Mouse (Mus musculus): ENCODE measurements around the gene Pik3ca.
"Not testable (repeated sequence)": the region's sequence is repeated elsewhere in the genome, so short reads cannot be mapped to it uniquely, and the experiment has no call there.

Pik3ca gene

DNA sequence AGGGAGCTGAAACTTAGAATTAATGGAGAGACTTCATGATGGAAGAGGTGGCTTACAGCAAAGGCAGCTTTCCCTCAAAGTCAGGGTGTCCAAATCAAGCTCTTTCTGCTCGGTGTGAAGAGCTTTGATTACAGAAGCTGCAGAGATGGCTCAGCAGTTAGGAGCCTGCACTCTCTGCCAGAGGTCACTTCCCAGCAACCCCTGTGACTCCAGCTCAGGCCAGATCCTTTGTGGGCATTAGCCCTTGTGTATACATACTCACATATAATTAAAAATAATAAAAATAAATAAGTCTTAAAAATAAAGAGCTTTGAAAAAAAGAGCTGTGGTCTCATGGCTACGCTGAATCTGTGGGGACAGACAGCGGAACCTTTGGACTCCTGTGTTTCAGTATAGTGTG, 4.1 kb downstream of the Pik3ca start:
- DNase-seq (ENCODE audit: low spot score in 2 of 2), result no peak

DNA sequence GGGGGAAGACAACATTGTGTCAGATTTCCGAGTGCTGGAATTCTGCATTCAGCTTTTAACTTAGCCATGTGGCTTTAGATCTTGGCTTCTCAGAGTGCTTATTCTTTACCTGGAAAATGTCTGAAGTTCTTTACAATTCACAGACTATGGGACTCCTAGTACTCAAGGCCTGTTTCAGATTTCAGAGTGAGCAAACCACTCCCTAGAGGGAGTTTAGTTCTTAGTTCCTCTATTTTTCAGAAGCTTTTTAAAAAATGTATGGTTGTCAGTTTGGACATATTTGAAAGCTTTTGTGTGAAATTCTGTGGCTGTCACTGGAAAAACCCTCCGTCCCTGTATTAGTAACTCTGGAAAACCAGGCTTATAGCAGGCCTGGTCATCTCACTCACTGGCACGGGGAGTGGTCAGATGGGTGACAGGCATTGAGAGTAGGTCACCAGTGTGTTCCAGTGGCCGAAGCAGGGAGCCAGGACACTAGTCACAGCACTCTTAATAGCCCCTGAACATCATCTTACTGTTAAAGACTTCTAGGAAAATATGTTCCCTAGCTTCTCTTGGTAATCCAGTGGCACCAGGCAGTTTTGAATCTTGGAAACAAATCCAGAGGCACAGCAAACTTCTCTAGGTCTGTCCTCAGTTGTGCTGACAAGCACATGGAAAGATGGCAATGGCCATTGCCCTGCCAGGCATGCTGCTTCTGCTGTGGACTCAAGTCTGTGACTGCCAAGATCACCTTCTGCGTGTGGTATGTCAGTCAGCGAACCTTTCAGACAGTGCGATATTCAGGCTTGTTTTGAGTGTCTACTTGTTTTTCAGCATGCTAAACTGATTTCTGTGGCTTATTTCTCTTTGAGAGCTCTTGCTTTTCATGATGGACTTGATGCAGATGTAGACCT, 5.8 kb downstream of the Pik3ca start:
- DNase-seq (ENCODE audit: low spot score in 2 of 2), result no peak

DNA sequence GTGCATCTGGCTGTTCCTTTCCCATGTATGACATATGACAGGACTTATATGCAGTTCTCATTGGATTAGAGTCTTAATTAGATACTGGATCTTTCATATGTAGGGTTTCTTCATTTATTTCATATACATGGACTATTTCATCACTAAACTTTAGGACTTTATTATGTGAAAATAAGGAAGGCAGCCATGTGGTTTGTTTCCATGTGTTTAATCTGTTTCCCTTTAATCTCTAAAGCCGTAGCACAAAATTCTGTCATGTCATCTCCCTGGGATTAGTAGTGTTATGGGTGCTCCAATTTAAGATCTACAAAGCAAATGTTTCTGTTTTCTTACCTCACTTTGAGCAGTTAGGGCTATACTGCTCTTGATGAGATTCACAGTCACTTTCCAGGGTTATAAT, 8.2 kb downstream of the Pik3ca start:
- DNase-seq (ENCODE audit: low spot score in 2 of 2), result no peak

DNA sequence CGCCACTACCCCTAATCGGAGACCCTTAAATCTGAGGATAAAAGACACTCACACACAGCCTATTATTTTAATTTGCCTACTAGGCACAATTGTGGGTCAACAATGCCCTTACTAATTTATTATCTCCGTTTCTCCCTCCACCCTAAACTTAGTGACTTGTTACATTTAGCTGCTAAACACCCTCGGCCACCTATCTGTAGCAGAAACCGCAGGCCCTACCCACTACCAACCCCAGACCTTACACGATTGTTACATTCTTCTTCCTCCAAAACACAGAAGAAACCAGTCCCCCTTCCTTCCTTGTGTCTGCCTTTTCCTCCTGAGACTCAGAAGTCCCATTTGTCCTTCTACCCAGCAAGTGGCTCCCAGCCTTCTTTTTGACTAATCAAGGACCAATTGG, 9.3 kb downstream of the Pik3ca start:
- DNase-seq (ENCODE audit: low spot score in 2 of 2), result no peak

DNA sequence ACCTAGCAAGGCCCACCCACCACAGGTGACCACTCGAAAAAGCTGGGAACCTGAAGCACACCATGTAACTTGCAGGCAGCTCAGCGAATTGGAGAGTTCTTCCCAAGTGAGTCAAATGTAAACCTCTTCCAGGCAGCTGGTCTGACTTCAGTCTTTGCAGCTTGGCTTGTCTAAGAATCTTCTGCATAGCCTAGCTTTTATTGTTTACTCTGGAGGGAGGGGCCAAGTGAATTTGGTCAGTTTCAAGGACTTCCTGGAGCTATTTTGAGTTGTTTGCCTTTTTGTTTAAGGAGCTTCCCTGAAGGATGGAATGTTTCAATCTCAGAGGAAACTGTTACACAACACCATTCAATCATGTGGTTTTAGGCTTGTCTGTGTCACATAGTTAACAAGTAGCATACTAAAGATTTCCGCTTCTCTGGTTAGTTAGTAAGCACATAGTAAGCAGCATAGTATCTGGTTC, 11.4 kb downstream of the Pik3ca start:
- DNase-seq (ENCODE audit: low spot score in 2 of 2), result no peak

DNA sequence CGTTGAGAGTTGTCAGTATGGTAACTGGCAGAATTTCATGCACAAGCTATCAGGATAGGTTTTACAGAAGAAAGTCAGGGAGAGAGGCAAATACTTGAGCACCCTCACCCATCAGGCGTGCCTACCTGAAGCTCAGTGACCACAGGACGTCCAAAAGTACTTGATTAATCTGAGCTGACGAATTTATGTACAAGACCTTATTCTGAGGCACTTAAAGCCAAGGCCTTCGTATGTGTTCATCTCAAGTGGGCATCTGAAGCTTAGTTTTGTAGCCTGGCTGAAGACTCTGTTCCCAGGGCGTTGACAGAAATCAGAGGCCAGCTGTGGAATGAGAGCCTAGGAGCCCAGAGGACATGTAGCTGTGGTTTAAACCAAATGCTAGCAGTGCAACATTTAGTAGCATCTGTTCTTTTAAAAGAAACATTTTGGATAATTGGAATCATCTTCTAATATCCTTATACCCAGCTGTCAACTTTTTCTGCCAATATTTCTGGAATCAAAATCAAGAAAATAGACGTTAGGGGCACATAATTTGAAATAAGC, 15.1 kb downstream of the Pik3ca start:
- no peak for DNase-seq (ENCODE audit: low spot score in 2 of 2)

DNA sequence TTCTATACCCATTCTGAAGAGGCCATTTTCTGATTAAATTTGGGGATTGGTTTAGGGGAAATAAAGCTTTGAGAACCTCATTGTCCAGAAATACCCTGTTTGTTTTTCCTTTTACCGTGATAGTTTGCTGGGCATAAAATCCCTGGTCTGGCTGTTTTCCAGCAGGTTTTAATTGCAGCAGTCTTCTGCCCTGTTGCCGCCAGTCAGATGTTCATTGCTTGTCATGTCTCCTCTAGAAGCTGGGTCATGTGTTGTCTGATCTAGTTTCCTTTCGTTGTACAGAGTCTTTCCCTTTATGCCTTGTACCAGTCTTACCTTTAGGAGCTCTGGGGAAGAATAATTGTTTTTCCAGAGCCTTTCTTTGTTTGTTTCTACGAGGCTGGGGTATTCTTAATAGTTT, 16.9 kb downstream of the Pik3ca start:
- no peak for DNase-seq (ENCODE audit: low spot score in 2 of 2)

DNA sequence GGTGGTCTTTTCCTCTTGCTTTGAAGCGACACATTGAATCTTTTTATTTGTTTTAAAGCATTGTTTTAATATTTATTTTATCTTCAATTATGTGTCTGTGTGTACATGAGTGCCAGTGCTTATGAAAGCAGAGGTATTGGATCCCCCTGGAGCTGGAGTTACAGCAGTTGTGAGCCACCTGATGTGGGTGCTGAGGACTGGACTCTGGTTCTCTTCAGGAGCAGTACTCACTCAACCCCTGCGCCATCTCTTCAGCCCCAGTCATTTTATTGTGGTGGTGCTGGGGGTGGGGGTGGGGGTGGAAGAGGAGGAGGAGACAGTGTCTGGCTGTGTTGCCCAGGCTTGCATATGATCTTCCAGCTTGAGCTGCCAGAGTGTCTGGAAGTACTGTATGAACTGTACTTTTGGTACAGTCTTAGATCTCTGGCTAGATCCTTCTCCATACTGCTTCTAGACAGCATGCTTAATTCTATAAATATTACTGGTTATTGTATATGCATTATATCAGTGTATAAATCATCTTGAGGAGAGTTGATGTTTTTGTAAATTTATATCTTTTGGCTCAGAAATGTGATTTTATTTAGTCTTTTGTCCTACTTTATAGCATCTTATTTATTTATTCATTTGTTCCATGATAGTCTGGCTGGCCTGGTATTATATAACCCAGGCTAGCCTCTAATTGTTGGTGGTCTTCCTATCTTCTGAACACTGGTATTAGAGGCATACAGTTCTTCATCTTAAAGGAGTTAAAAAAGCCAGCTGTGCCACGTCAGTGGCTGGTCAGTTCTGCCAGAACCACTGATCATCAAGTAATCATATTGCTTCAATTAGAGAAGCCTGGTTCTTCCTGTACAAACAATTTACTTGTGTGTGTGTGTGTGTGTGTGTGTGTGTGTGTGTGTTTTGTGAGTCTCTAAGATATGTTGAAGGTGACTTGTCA, 18.2 kb downstream of the Pik3ca start:
- DNase-seq (ENCODE audit: low spot score in 2 of 2), result no peak

DNA sequence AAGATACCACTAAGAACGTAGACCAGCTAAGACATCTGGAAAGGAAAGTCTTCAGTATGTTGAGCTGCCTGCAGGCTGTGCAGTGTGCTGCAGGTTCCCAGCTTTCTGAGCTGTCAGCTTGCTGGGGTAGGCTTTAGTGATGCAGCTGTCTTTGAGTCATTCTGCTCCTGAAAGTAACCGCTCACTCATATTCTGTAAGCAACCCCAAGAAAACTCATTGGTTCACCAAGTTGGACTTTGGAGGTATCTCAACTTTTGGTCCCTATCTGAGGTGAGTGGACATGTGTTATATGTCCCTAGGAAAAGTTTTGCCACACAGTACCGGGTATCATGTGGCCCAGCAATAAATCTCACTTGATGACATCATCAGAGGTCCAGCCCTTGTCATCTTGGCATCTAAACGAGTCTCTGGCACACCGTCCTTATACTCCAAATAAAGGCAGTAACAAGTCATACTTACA, 20.3 kb downstream of the Pik3ca start:
- no peak for DNase-seq (ENCODE audit: low spot score in 2 of 2)

DNA sequence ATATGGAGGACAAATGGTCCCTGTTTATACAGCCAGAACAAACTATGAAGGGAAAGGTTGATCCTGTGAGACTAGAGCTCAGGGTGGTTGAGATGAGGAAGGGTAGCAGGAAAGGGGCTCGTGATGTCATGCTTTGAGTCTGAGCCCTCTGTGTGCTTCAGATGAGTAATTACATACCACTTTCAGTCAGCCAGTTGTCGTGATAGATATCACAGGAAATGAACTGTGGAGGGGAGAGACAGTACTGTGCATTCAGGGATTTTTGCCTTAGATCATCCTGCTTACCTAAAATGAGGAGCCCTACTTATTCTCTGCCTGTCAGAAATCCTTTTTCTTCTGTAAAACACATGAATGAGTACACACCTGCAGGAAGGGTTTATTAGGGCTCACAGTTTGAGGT, 22.4 kb downstream of the Pik3ca start:
- DNase-seq (ENCODE audit: low spot score in 2 of 2), result no peak

DNA sequence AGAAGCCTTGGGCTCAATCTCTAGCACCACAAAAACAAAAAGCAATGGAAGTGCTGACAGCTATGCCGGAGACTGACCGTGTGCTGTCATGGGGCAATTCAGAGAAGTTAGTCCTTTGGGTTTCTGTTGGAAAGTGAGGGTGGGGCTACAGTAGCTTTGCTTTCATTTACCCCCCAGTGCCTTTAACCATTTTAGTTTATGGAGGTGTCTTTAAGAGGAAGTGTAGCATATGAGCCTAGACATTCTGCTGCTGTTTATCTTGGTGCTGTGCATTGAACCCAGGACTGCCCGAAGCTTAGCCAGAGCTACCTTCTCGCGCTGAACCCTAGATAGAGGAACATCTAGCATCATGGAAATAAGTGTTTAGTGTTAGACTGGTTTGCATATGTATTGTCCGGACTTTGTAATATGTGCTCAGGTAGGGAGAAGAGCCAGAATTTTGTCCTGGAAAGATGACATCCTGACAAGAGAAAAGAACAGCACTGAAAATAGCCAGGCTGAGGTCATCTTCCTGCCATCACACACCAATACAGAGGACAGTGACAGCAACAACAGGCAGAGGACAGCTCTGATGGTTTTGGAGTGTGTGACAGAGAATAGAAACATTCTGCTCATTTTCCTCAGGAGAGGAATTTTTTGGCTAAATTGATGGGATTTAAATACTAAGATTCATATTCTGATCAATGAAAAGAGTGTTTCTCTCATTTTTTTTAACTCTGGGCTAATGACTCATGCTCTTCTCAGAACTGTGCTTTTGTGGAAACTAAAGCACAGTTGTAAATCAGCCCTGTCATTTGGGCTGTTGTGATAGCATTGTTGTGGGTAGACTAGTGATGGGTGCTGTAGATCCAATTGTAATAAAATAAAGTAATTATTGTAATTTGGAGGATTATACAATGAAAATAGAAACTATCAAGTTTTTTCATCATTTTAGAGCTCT, 23.9 kb downstream of the Pik3ca start:
- no peak for DNase-seq (ENCODE audit: low spot score in 2 of 2)

DNA sequence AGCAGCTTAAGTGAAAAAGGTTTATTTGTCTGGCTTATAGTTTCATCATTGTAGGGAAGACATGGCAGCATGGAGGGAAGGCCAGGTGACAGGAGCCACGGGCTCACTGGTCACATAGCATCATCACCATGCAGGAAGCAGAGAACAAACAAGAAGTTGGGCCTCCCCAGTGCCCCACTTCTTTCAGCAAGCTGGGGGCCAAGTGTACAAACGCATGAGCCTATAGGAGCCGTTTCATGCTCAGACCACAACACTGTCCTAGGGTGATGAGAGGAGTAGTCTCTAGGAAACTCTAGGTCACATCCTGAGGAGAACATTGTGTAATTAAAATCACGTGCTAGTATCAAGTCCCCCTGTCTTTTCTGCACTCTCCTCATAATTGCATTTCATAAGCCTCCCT, 30.2 kb downstream of the Pik3ca start:
- no peak for DNase-seq (ENCODE audit: low spot score in 2 of 2)

DNA sequence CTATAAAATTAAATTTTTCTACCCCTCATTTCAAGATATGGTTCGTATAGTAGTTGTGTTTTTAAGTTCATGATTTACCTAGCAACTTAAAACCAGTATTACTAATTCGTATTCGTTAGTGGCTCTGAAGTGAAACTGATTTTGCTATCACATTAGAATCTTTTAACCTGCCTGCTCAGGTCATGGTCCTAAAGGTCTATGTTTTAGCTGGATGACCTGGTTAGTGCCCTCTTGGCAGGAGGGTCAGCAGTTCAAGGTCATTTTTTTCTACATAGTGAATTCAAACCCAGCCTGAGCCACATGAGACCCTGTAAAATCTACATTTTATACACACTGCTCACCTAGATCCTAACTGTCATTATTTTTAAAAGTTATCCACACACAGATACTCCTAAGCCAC, 30.9 kb downstream of the Pik3ca start:
- no peak for DNase-seq (ENCODE audit: low spot score in 2 of 2)

DNA sequence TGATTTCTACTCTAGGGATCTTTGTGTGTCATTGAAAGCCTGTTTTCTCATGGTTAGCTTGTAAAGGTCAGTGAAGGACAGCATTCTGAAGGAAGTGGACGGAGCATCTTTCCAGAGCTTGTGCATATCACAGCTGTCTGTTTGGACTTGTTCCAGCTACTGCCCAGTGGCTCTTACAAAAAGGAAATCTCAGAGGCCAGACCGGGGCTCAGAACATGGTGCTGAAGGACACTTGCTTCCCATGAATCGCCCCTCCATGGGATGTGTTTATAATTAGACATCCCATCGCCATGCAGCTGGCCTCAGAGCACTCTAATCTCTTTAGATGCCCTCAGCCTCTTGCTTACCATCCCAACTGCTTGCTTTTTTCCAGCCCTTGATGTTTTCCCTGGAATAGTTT, 31.4 kb downstream of the Pik3ca start:
- DNase-seq (ENCODE audit: low spot score in 2 of 2), result no peak

DNA sequence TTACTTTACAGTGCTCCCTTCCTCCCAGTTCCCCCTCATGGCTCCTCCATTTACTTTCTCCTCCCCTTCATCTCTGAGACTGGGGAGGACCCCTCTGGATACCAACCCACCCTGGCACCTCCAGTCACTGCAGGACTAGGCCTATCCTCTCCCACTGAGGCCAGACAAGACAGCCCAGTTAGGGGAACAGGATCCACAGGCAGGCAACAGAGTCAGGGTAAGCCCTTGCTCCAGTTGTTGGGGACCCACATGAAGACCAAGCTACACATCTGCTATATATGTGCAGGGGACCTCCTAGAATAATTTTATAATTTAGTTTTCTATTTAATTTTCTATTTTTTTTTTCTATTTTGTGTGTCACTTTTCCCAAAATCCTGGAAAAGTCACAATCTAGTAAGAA, 31.9 kb downstream of the Pik3ca start:
- not testable (repeated sequence) for DNase-seq (ENCODE audit: low spot score in 2 of 2)

DNA sequence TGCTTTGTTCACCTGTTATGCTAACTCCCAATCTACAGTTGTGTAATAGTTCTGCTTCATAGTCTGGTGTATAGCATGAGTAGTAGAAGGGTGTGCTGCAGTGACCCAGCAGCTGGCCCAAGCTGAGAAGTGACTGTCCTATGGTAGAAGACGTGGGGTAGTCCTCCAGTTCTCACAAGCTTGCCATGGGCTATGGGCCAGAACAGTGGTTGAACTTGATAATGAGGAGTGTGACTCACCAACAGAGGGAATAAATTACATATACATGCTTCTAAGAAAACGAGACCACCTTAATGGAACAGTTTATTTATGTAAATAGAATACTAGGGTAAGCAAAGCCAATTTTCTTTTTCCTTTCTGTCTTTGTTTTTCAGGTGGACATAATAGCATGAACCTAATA, 32.9 kb downstream of the Pik3ca start:
- no peak for DNase-seq (ENCODE audit: low spot score in 2 of 2)

DNA sequence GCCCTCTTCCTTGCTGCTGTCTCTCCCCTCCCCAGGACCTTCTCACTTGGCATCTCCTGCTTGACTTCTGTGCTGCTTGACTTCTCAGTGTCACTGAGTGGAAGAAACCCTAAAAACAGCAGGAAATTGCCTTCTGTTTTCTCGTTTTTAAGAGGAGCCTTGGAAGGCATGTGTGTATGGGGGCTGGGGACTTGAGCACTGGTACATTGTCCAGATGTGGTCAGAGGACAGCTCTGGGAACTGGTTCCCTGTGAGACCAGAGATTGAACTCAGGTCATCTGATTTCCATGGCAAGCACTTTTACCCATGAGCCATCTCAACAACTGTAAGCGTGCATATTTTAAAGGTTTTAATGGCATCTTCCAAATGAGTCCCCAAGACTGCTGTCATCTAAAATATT, 36.5 kb downstream of the Pik3ca start:
- DNase-seq (ENCODE audit: low spot score in 2 of 2), result no peak

DNA sequence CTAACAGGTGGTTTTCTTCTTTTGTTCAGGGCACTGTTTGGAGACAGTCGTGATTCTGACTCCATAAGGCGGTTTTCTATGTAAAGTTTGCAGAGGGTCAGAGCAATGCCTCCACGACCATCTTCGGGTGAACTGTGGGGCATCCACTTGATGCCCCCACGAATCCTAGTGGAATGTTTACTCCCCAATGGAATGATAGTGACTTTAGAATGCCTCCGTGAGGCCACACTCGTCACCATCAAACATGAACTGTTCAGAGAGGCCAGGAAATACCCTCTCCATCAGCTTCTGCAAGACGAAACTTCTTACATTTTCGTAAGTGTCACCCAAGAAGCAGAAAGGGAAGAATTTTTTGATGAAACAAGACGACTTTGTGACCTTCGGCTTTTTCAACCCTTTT, 38.6 kb downstream of the Pik3ca start:
- DNase-seq (ENCODE audit: low spot score in 2 of 2), result no peak

DNA sequence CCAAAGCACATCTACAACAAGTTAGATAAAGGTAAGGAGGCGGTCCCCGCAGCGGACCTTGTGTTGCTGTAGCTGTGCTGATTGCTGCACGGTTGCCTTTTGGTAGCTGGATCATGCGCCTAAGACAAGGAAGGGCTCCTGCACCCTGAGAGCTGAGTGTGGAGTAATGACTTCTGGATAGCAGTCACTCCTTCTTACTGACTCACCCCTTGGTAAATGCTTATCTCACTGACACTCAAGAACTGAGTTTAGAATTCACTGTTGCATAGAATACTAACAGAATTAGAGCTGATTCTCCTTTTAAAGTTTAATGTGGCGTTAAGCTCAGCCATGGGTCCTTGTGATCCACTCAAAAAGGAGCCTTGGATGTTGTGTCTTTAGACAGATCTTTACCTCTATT, 39.8 kb downstream of the Pik3ca start:
- no peak for DNase-seq (ENCODE audit: low spot score in 2 of 2)

DNA sequence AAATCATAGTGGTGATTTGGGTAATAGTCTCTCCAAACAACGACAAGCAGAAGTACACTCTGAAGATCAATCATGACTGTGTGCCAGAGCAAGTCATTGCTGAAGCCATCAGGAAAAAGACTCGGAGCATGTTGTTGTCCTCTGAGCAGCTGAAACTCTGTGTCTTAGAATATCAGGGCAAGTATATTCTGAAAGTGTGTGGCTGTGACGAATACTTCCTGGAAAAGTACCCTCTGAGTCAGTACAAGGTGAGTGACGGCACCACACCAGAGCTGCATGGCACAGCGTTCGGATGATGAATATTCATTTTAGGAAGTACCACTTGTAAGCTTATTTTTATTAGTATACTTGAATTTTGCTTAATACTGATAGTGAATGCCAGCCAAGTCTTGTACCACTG, 40.3 kb downstream of the Pik3ca start:
- DNase-seq (ENCODE audit: low spot score in 2 of 2), result no peak

DNA sequence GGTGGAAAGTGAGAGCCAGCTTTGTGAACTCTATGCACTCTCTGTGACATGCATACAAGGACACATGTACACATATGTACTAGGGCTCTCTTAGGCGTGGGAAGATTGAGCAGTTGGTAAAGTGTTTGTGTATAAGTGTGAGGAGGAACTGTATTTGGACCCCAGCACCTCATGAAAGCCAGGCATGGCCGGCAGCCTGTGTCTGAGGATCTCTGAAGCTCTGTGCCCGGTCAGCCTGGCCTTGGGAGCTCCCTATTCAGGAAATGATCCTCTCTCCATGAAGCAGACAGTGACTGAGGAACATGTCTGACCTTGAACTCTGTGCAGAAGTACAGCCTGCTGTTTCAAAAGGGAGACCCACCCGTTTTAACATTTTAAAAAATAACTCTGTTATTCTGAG, 41.2 kb downstream of the Pik3ca start:
- no peak for DNase-seq (ENCODE audit: low spot score in 2 of 2)
